Mouse (Mus musculus) inflammation-experienced regulatory T-cells, adult 6 months (primary cell): ENCODE results near the gene Ebpl. TPM values are rescaled to one million over a fixed set of nuclear protein-coding genes. Genes with fewer than 3 reads are reported as not detected.

Experiments used
- ATAC-seq: one replicate; pipeline ENCODE4 v1.8.0; 2017
- polyA plus RNA-seq, 3 experiments: library from polyadenylated mRNA; unstranded; fragments of 100-300 nt; shearing (Covaris generic); gene quantifications; one replicate each; pipeline ENCODE4 v1.2.1; 2017

The Ebpl gene
- polyA plus RNA-seq = 10 to 100 TPM in 2 of 3 experiments, 1 to 10 TPM in 1; 8.3 to 13.0 (median 10.1) TPM

GRCm38 (mm10) chr14:61360131-61360980 lies at the start of gene Ebpl:
TSS of gene Ebpl (minus strand) at chr14:61360439.
- ATAC-seq = peak; percentile 94

GRCm38 (mm10) chr14:61410020-61410419 lies 49.8 kb upstream of the Ebpl start:
- peak; percentile 42 for ATAC-seq

DNA sequence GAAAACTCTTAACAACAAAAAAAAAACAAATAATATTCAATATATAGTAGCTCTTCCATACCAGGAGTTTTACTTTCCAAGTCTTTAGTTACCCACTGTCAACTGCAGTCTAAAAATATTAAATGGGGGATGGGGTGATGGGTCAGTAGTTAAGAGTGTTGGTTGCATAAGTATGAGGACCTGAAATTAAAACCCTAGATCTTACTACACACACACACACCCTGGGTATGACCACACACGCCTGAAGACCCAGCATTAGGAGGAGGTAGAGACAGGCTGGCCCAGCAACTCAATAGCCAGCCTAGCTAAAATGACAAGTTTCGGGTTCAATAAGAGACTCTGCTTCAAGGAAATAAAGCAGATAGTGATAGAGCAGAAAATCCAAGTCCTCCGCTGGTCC lies 46.8 kb upstream of the Ebpl start:
- ATAC-seq = no peak

- no peak for ATAC-seq
Observed at GRCm38 (mm10) chr14:61405761-61406160, 45.5 kb upstream of the Ebpl start.

GRCm38 (mm10) chr14:61404941-61405340 lies 44.7 kb upstream of the Ebpl start:
- ATAC-seq = no peak

GRCm38 (mm10) chr14:61394745-61395144 lies 34.5 kb upstream of the Ebpl start:
- ATAC-seq = no peak

DNA sequence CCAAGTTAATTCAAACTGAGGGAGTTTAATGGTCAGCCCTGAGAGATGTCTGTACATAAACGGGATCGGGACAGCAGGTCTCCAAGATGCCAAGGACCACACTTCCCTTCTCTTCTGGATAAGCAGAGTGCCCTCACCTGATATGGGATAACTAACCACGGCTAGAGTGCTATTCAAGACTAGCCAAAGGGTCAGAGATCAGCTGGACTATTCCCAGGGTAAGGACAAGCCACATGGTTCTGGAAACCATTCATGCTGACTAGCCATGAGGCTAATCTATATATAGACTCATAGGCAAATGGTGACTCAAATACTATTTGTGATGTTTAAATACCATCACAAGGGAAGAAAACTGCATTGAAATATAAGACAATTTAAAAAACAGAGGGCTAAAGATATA lies 30.3 kb upstream of the Ebpl start:
- no peak for ATAC-seq

GRCm38 (mm10) chr14:61367290-61367689 lies 7.1 kb upstream of the Ebpl start:
- no peak for ATAC-seq

GRCm38 (mm10) chr14:61364656-61365055 lies 4.4 kb upstream of the Ebpl start:
- no peak for ATAC-seq

GRCm38 (mm10) chr14:61363734-61364133 lies 3.5 kb upstream of the Ebpl start:
- ATAC-seq = no peak

GRCm38 (mm10) chr14:61362268-61362667 lies 2.0 kb upstream of the Ebpl start:
- ATAC-seq = no peak

DNA sequence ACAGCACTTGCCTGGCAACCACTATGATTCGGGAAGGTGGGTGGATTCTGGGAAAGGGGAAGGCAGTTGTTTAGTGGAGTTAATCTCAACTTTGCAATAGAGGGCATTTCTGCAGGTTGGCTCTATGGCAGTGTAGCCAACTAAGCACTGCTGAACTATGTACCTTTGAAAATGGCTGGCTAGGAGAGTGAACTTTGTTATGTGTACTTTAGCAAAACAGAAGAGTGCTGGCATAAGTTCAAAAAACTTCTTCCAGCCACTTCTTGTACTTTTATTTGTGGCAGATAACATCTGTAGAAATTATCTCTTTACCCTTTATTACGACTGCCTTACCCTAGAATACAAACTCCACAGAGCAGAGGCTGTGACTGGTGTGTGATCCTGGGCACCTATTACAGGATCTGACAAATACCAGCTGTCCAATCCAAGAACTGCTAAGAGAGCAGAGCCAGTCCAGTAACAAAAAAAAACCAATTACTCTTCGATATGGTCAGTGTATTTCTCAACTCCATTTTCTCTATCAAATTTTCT lies 807 bp upstream of the Ebpl start:
- ATAC-seq = no peak

DNA sequence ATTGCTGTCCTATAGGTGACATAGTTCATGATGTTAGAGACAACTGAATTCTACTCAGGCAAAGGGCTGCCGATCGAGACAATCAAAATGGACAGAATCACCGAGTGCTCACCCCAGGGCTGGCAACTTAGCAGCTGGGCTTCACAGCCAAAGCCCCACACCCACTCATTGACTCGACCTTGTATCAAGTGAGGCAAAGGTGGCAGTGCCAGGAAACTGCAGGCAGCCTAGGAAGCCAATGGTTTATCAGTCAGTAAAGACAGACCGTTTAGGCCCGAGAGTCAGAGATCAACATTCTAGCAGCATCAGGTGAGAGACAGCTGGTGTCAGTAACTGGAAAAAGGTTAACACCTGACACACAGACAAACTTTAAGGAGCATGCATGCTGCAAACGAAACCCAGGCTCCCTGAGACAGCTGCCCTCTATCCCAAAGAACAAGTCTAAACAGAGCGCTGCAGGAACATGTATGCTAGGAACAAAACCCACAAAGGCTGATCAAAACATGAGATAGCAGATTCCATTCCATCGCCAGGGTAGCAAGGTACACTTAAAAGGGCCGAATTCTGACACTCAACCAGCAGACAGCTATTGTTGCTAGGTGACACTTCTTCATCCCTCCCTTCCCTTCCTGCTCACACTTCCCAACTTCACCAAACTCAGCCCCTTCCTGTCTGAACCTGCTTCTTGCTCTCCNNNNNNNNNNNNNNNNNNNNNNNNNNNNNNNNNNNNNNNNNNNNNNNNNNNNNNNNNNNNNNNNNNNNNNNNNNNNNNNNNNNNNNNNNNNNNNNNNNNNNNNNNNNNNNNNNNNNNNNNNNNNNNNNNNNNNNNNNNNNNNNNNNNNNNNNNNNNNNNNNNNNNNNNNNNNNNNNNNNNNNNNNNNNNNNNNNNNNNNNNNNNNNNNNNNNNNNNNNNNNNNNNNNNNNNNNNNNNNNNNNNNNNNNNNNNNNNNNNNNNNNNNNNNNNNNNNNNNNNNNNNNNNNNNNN lies 5.7 kb downstream of the Ebpl start:
- ATAC-seq = no peak

DNA sequence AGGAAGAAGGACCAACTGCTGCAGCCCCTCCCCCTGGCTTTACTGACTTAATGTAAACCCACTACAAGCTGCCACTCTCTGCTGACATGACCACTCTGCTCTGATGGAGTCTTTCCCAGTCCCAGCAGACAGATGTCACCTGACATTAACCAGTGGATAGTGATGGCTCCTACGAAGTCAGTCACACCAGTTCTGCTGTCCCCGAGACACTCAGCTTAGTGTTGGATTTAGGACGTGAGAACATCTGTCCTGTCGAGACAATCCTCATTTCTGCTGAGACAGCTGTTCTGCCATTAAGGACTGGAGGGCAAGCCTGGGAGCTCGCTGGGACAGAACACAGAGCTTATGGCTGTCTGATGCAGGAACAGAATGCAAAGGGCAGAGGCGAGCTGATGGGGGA lies 9.4 kb downstream of the Ebpl start:
- ATAC-seq = no peak

DNA sequence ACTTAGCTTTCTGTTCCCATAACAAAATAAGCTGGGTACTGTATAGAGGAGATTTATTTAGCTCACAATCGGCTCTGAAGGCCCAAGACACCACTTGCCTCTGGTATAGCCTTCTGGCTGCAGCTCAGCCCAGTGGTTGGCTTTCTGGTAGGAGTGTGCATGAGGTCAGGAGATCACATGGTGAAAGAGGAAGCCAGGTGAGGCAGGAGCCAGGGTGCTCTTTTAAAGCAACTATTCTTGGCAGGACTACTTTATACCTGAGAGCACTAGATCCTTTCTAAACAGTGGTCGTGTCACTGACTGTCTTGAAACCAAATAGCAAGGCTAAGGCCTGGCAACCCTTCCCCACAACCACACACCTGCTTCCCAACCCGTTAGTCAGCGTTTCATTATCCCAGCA lies 10.4 kb downstream of the Ebpl start:
- no peak for ATAC-seq

GRCm38 (mm10) chr14:61346827-61347698 lies 13.2 kb downstream of the Ebpl start:
- no peak for ATAC-seq

DNA sequence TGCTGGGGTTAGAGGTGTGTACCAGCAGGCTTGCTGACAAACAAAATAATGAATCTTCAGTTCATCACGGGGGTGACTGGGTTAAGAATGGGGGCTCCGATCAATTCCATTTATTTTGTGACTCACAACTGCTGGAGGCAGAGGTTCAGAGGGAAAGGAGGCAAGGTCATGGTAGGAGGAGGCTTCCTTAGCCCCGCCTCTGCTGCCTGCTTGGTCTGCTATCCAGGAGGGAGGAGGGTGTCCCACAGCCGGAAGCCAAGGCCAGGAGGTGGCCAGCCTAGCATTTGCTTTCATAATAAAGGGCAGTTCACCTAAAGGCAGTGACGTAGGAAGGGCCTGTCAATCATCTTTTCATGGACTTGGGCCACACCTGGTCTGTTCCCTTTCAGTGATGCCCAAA lies 15.6 kb downstream of the Ebpl start:
- no peak for ATAC-seq

GRCm38 (mm10) chr14:61339381-61339780 lies 20.9 kb downstream of the Ebpl start:
- ATAC-seq = no peak

DNA sequence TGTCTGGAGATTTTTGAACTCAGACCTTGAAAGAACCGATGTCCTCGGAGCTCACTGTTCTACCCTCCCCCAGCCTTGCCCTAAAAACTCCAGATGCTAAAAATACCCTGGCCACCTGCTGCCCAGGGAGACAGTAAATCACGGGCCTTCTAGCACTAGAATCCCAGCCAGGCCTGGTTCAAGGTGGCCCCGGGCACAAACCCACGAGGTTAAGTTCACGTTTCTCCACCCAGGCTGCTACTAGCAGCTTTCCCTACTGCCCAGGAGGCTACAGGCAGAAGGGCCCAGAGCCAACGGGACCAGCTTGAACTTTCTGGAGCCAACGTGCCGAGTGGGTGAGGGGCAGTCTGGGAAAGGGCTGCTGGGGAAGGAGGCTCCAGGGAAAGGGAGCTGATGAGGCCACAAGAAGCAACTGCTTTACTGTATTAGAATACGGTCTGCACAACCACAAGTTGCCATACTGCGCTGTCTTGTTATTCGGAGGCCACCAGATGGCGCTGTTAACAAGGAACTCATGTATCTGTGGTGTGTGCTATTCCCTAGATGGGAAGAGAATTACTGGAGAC lies 29.2 kb downstream of the Ebpl start:
- ATAC-seq = peak; percentile 53

DNA sequence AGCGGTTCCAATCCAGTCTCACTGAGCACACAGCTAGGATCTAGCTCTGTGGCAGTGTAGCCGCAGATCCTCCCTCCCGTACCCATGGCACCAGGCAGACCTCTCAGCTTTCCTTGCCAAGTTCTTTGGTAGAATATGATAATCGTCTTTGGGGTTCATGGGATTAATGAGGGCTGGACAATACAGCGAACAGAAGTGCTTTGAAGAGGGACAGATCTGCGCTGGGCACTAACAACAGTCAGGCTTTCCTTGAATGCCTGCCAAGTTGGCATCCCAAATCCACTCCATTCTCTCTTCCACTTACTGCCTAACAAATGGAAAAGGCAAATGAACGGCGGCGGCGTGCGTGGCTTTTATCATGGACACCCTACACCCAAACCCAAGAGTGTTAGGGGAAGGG lies 29.6 kb downstream of the Ebpl start:
- no peak for ATAC-seq

- peak; percentile 93 for ATAC-seq
Observed at GRCm38 (mm10) chr14:61327618-61328450, 32.4 kb downstream of the Ebpl start.
